Mouse (Mus musculus) gastrocnemius, adult 8-10 months (tissue): ENCODE measurements around the gene Ctsa. TPM values are rescaled to one million over a fixed set of nuclear protein-coding genes. Genes with fewer than 3 reads are reported as not detected.
A peak's percentile ranks its signal among the peaks of the same experiment; 100 is the strongest.
"Not testable (repeated sequence)": the region's sequence is repeated elsewhere in the genome, so short reads cannot be mapped to it uniquely, and the experiment has no call there.

Experiments used
- DNase-seq, 2 experiments: peaks; one replicate each; pipeline ENCODE4 v3.0.0; 2022; ENCODE audit warnings: low spot score in 2 of 2
- total RNA-seq, 4 experiments: library from RNA; stranded (reverse); gene quantifications; 2 replicates each; pipeline ENCODE4 v1.2.4; 2022

The Ctsa gene
- total RNA-seq, result 10 to 100 TPM; 51.1 to 55.7 (median 52.7) TPM

DNA sequence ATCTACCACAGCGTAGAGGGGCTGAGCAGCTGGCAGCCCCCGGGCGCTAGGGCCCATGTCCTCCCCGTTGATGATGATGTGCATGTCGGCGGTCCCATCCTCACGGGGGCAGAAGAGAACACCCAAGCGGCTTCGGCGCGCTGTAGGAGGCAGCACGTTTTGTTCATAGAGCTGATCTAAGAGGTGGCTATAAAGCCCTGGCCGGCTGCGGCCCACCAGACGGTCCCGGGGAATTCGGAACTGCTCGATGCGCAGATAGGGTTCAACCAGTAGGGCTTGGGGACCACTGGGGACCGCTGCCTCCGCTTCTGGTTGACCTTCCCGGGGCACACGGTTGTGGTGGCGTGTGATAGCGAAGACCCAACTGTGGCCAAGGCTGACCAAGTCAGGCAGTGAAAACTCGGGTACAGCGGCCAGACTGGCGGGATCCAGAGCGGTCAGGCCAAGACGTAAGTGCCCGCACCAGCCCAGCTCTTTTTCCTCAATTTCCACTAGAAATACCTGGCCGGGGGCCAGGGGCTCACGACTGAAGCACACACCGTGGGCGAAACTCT lies at the start of gene Ctsa:
Gene Ctsa, plus strand, starts transcription at position 126 of the 554 bp plus-strand sequence.
- DNase-seq, result peak; percentile 60 to 76

- DNase-seq, result no peak
Measured at GRCm38 (mm10) chr2:164783926-164784581, 48.6 kb upstream of the Ctsa start.

- no peak for DNase-seq
Measured at GRCm38 (mm10) chr2:164784869-164785420, 47.7 kb upstream of the Ctsa start.

DNA sequence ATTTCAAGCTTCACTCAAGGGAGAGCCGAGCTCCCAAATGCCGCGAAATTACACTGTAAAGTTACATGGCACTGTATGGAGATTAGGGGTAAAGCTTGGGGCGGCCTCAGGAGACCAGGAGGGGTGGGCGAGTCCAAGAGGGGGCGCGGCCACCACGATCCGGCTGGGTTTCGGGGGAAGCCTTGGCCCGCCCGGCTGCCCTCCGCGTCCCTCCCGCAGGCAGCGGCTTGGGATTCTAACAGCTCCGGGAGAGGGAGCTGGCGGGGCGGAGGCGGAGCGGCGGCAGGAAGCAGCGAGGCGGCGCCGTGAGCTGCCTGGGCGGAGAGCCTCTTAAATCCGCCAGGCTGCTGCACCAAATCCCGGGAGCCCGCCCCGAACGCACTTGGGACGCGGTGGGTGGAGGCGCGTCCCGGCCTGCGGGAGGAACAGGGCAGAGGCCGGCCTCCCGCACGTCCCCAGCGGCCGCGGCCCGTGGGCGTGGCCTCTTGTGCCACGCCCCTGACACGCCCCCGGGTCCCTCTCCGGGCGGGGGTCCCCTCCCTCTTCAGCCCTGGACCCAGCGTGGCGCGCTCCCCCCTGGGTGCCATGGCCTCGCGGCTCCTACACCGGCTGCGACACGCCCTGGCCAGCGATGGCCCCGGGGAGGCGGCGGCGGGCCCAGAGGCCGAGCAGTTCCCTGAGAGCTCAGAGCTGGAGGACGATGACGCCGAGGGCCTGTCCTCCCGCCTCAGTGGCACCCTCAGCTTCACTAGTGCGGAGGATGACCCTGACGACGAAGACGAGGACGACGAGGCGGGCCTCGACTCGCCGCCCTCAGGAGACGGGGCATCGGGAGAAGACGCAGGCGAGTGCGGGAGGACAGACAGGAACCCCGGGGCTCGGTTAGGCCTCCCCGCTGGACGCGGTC lies 46.9 kb upstream of the Ctsa start, which contains the start of gene Snx21:
Gene Snx21, plus strand, starts transcription at position 343 of the 907 bp plus-strand sequence.
- peak; percentile 89 to 94 for DNase-seq

DNA sequence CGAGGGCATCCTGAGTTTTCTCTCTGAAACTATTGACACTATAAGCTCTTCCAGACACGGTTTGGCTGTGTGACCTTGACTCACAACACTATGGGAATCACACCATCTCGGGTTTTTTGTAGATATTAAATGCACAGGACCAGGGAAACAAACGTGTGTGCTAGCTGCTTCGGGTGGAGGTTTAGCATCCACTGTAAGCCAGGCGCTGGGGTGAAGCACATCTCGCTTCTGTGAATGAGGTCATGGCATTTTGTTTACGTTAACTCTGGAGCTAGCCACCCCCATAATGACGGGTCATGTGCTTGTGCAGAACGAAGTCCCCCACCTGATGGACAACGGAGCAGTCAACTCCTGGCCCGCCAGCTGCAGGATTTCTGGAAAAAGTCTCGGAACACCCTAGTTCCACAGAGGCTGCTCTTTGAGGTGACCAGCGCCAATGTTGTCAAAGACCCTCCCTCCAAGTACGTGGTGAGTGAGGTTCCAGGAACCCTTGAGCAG lies 46.2 kb upstream of the Ctsa start:
- no peak for DNase-seq

- DNase-seq, result no peak
Measured at GRCm38 (mm10) chr2:164787032-164787431, 45.6 kb upstream of the Ctsa start.

DNA sequence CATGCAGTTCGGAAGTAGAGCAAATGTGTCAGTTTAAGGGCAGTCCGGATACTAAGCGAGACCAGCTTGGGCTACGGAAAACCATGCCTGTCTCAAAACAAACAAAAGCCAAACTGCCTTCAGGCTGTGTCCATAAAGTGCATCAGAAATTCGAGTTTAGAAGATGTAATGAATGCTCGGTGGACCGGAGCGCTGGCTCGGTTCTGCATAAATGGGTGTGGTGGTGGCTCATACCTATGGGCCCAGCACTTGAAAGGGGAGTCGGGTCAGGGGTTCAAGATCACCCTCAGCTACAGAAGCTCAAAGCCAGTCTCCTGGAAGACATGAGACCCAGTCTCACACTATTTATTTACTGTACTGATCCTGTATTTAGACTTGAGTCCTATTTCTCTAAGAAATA lies 44.9 kb upstream of the Ctsa start:
- DNase-seq, result no peak

DNA sequence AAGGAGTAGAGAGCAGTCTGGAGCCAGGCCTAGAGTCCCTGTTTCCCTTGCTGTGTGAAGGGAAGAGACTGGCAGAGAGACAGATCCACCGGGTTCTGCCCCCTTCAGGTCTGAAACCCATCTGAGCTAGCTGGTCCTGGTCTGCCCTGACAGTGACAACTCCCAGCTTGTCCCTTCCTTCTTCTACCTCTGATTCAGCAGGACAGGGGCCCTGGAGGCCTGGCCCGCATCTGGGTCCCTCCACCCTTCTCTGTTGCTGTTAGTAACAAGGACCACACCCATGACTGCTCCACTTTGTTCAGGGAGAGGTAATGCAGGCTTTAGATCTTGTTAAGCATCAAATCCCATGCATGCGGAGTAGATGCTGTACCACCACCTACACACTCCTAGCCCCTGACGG lies 44.3 kb upstream of the Ctsa start:
- DNase-seq, result no peak

DNA sequence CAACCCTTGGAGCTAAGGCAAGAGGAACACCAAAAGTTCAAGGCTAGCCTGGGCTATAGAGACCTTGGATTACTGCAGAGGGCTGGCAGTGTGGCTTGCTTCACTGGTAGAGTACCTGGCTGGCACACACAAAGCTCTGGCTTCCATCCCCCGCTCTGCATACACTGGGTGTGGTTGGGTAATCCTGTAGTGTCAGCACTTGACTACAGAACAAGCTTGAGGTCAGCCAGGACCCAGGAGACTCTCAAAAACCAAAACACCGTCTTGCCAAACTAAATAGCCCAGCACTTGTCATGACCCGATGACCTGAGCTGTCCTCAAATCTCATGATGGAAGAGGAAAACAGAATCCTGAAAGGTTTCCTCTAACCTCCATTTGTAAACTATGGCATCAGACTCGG lies 42.2 kb upstream of the Ctsa start:
- DNase-seq, result no peak

GRCm38 (mm10) chr2:164791841-164792261 lies 40.8 kb upstream of the Ctsa start:
- no peak for DNase-seq

DNA sequence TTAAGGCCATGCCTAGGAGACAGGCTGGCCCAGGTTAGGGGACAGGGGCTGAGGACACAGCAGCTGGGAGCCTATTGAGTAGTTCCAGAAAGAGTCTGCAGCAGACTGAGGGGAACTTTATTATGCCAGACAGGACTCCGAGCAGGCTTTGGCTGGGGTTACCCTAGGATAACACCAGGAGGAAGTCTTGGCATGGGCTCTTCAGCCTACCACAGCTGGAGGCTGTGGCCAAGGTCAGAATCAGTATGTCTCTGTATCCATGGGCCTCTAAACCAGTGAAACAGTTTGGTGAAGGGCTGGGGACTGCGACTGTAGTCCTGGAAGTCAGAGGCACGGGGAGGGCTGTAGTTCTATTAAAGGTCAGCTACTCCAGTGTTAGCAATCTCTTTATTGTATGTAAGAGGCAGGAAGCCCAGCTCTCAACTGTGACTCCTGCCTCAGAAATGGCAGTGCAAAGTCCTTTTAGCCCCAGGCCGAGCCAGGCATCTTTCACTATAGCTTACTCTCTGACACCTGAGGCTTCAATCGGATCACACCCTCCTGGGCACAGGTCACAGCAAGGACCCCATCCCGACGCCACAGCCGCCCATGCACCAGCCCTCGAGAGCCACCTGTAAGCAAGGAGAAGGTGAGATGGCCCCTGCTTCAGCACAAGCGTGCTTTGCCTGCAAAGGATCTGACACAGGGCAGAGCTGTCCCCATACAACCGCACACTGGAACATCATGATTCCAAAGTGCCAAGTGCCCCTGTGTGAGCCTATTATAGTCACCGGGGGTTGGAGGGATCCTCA lies 40.1 kb upstream of the Ctsa start:
- DNase-seq, result no peak

DNA sequence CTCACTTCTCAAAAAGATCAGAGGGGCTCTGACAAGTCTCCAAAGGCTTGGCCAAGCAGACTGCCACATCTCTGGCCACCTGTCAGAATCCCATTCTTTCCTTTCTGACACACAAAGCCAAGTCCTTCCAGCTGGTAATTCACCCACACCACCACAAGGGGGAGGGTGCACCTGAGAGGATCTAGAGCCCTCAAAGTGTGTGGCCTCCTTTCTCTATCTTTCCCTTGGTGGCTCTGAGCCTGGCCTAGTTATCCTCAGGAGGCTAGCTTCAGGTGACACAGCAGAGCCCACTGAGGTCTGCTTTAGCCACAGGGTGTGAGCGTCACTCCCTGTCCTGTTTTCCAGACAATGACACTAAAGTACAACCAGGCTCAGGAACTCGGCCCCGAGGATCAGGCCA lies 39.4 kb upstream of the Ctsa start:
- DNase-seq, result peak; percentile 44 to 55

GRCm38 (mm10) chr2:164793772-164794171 lies 38.9 kb upstream of the Ctsa start:
- no peak for DNase-seq

DNA sequence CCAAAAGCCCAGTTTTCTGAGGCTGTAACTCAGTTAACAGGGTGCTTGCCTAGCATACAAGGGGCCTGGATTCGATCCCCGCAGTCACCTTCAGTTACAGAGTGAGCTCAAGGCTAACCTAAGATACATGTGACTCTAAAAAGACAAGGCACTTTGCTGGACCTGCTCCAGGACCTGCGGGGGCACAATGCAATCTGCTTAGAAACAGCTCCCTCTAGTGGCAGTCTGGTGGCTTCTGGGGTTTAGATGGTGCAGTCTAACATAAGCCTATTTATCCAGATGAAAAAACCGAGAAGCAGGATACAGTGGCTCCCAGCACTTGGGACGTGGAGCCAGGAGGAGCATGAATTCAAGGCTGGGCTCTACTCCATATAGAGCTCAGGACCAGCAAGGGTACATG lies 38.4 kb upstream of the Ctsa start:
- DNase-seq, result peak; percentile 69 to 80

DNA sequence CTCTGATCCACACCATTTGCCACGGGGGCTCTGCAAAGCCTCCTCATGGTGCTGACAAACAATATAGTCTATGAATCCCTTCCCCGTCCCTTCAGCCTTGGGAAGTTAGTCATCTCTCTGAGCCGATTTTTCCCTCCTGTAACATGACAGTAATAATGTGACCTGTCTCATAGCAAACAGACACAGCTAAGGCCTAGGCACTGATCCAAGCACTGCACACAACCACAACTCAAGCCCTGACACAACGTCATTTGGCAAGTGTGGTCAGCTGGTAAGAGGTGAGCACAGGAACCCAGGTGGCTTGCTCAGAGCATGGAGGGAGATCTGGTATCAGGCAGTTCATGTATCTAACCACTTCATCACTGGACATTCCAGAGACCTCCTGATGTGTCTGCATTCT lies 36.8 kb upstream of the Ctsa start:
- no peak for DNase-seq

- DNase-seq, result not testable (repeated sequence)
Measured at GRCm38 (mm10) chr2:164798554-164798953, 34.1 kb upstream of the Ctsa start.

DNA sequence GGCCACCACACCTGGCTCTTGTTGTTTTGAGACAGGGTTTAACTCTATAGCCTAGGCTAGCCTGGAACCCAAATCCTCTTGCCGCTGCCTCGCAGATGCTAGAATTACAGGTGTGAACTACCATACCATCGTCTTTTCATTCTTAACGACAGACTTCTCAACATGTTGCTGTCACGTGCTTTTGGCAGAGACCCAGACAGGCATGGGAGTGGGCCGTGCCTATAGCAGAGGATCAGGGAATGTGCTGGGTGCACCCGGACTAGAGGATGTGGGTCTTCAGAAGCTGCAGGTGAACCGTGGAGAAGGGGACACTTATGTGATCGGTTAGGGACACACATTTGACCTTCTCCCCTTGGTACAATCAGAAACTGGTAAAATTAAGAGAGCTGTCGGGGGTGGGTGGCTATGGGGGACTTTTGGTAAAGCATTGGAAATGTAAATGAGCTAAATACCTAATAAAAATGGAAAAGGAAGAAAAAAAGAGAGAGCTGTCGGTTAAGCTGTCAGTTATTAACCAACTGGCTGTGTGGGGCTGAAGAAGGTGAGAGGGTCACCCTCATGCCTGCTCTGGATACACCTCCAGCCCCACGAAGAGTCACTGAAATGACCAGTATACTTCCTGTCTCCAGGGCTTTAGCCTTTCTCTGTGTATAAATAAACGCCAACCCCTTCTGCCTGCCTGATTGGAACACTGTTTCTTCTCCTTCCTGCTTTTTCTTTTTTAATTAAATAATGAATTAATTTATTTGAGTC lies 32.2 kb upstream of the Ctsa start:
- no peak for DNase-seq

- no peak for DNase-seq
Measured at GRCm38 (mm10) chr2:164803201-164803920, 29.3 kb upstream of the Ctsa start.

GRCm38 (mm10) chr2:164803921-164804313 lies 28.8 kb upstream of the Ctsa start:
- no peak for DNase-seq
